Mouse (Mus musculus) E14TG2a.4 (cell line): ENCODE results near the gene 4930404H24Rik.

Source experiments
- CTCF ChIP-seq: conservative IDR thresholded peaks from 2 replicates; pipeline ENCODE4 v1.5.1; 2014; ENCODE audit warnings: low read length
- NANOG ChIP-seq: IDR thresholded peaks from 2 replicates; pipeline ENCODE4 v1.6.1; 2014; ENCODE audit warnings: borderline replicate concordance, low read length, mixed read lengths
- POU5F1 ChIP-seq: IDR thresholded peaks from 2 replicates; pipeline ENCODE4 v1.6.1; 2014; ENCODE audit warnings: low read length, borderline replicate concordance

DNA sequence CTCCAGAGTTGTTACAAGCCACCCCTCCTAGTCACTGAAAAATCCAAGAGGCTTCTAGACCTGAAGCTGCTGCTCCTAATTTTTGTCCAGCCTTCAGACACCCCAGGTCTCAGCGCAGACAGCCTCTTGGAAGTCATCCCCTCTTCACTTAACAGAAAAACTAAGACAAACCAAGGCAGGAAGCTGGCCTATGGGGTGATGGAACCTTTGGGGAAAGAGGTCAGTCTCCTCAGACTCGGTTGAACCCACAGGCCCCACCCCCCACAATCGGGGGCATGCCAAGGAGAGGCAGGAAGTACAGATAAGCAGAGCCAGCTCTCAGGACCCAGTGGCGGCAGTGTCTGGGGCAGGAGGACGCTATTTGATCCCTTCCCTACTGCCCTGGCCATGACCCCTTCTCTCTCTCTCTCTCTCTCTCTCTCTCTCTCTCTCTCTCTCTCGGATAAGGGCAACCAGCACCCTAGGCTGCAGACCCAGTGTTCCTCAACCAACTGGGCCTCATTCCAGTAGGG is 1.2 kb downstream of the 4930404H24Rik start:
- TF ChIP-seq CTCF (no peak), NANOG (no peak), POU5F1 (no peak)
